Mouse (Mus musculus) lung, postnatal 10 days (tissue): ENCODE measurements at regions not wholly inside any gene's neighbourhood (a gene's known extent, or its start where the extent isn't known, plus 50 kb on each side); places are given as distances from the start of the nearest gene placed in this dataset.

Experiments
- DNase-seq: peaks from one replicate; pipeline ENCODE4 v3.0.0; 2021

GRCm38 (mm10) chr7:84466479-84466878, 56.5 kb upstream of the Arnt2 start:
- no peak for DNase-seq

- peak; percentile 3 for DNase-seq
Observed at GRCm38 (mm10) chr7:84465587-84466202, 55.7 kb upstream of the Arnt2 start.
